Mouse (Mus musculus): ENCODE data around the gene 1700013G24Rik. TPM values are rescaled to one million over a fixed set of nuclear protein-coding genes. Genes with fewer than 3 reads are reported as not detected.

Gene 1700013G24Rik
- polyA plus RNA-seq (2012; rRNA removed): 0.22 TPM in 1 of 2 replicates, not detected in the other

GRCm38 (mm10) chr4:137453234-137453767, at the start of gene 1700013G24Rik:
Gene 1700013G24Rik (plus strand): TSS chr4:137453284.

GRCm38 (mm10) chr4:137409691-137410090, 43.4 kb upstream of the 1700013G24Rik start, which contains the start of gene Cela3a:
Gene Cela3a (minus strand): TSS chr4:137409791.

GRCm38 (mm10) chr4:137430502-137430901, 22.6 kb upstream of the 1700013G24Rik start, which contains the start of gene Cela3b:
Gene Cela3b (minus strand): TSS chr4:137430540.

GRCm38 (mm10) chr4:137468260-137469080, 15.4 kb downstream of the 1700013G24Rik start, which contains the start of gene Hspg2:
Gene Hspg2 (plus strand): TSS chr4:137468769.

Other genes with a start within 250 kb of the 1700013G24Rik start
- gene Wnt4, start 175.8 kb upstream of the 1700013G24Rik start, polyA plus RNA-seq (2012; rRNA removed): 5.3 and 6.5 TPM in 2 replicates
- gene Cdc42, start 95.6 kb upstream of the 1700013G24Rik start, polyA plus RNA-seq (2012; rRNA removed): 35.4 and 41.6 TPM in 2 replicates
- 3.4 TPM in 1 of 2 replicates, not detected in the other for gene Cela3a, start 43.5 kb upstream of the 1700013G24Rik start, polyA plus RNA-seq (2012; rRNA removed)
- 3.0 and 3,890 TPM in 2 replicates for gene Cela3b, start 22.7 kb upstream of the 1700013G24Rik start, polyA plus RNA-seq (2012; rRNA removed)
- 54.2 and 80.3 TPM in 2 replicates for gene Hspg2, start 15.5 kb downstream of the 1700013G24Rik start, polyA plus RNA-seq (2012; rRNA removed)
- not detected in 2 replicates for gene Ldlrad2, start 121.3 kb downstream of the 1700013G24Rik start, polyA plus RNA-seq (2012; rRNA removed)
- gene Usp48, start 140.5 kb downstream of the 1700013G24Rik start, polyA plus RNA-seq (2012; rRNA removed): 38.2 and 44.9 TPM in 2 replicates
- 321 and 330 TPM in 2 replicates for gene Rap1gap, start 211.4 kb downstream of the 1700013G24Rik start, polyA plus RNA-seq (2012; rRNA removed)

Measured in colon, adult 2 months (tissue).